Mouse (Mus musculus) liver, embryonic 11.5 days (tissue): ENCODE results near the gene Serpinb5. TPM values are rescaled to one million over a fixed set of nuclear protein-coding genes. Genes with fewer than 3 reads are reported as not detected.

Source experiments
- ATAC-seq: fragments of 200-750 bp; cut with Nextera tagmentation; replicated peaks from 2 replicates; pipeline ENCODE4 v1.8.0; 2017; ENCODE audit warnings: moderate number of reproducible peaks, mild to moderate bottlenecking, moderate TSS enrichment, moderate library complexity; ENCODE audit not compliant: low FRiP score
- DNase-seq: peaks from one replicate; pipeline ENCODE4 v3.0.0-alpha.2; 2017; ENCODE audit warnings: low spot score
- H3K27ac ChIP-seq: fragments of 300-500 bp; sonication (generic); 2 replicates; pipeline ENCODE4 v1.5.1; 2014; ENCODE audit warnings: mild to moderate bottlenecking, low read depth, low read length, control low read depth
- H3K27me3 ChIP-seq: fragments of 300-500 bp; sonication (generic); replicated peaks from 2 replicates; pipeline ENCODE4 v1.6.1; 2014; ENCODE audit warnings: low read length, mixed read lengths; ENCODE audit not compliant: control insufficient read depth, insufficient read depth
- H3K36me3 ChIP-seq: fragments of 300-500 bp; sonication (generic); 2 replicates; pipeline ENCODE4 v1.6.1; 2014; ENCODE audit warnings: mild to moderate bottlenecking, low read length, moderate library complexity, mixed read lengths; ENCODE audit not compliant: control insufficient read depth, insufficient read depth
- H3K4me1 ChIP-seq: fragments of 300-500 bp; sonication (generic); replicated peaks from 2 replicates; pipeline ENCODE4 v1.6.1; 2014; ENCODE audit warnings: low read length, mixed read lengths; ENCODE audit not compliant: control insufficient read depth, insufficient read depth
- H3K4me2 ChIP-seq: fragments of 300-500 bp; sonication (generic); 2 replicates; pipeline ENCODE4 v1.6.1; 2014; ENCODE audit warnings: mild to moderate bottlenecking, control low read depth, moderate library complexity
- H3K4me3 ChIP-seq: fragments of 300-500 bp; sonication (generic); 2 replicates; pipeline ENCODE4 v1.5.1; 2014; ENCODE audit warnings: low read depth, low read length, control low read depth
- H3K9ac ChIP-seq: fragments of 300-500 bp; sonication (generic); 2 replicates; pipeline ENCODE4 v1.6.1; 2014; ENCODE audit warnings: low read depth, low read length, control low read depth
- H3K9me3 ChIP-seq: fragments of 300-500 bp; sonication (generic); 2 replicates; pipeline ENCODE4 v1.6.1; 2016; ENCODE audit warnings: low read length, inconsistent platforms, mixed read lengths; ENCODE audit not compliant: control insufficient read depth
- WGBS: fragments of 180-500 bp; shearing (Covaris S2); extraction: QIAGEN DNeasy Blood & Tissue Kit; methylation state at CpG from one replicate; pipeline ENCODE4 v1.1.7; 2014; 5-methylcytosine and 5-hydroxymethylcytosine counted together
- polyA plus RNA-seq: library from polyadenylated mRNA; unstranded; fragments of >200 nt; fragmentation: Nextera tagmentation; extraction: Ambion mirVana; gene quantifications from 2 replicates; pipeline ENCODE4 v1.2.1, GENCODE M21; 2014

Serpinb5 gene
- not detected in 2 replicates for polyA plus RNA-seq

DNA sequence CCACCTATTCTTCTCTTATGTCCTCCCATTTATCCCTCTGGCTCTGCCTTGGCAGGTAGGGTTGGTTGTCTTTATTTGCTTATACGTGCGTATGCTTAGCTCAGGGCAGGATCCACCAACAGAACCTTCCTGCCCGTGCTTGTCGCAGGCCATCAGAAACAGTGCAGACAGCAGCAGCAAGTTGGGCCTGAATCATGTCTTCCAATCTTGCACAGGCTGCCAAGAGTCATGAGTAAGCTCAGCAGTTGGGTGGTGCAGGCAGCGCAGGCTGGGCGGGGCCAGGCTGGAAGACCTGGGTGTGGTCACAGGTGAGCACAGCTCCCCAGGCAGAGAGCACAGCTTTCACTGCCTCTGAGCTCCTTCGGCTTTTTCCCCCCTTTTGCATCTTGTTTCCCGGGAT is at the start of gene Serpinb5:
TSS of gene Serpinb5 (plus strand) at position 327 of the 400 bp plus-strand sequence.
- H3K27me3 ChIP-seq: no peaks in the 10 kb centered on the region
- H3K4me1 ChIP-seq: no peaks in the 10 kb centered on the region
- H3K4me2 ChIP-seq: no peak within 1 kb of the TSS
- H3K36me3 ChIP-seq: no peaks in the 10 kb centered on the region
- DNase-seq: no peak
- H3K9ac ChIP-seq: no peak within 1 kb of the TSS
- H3K4me3 ChIP-seq: no peak within 1 kb of the TSS
- no peaks in the 10 kb centered on the region for H3K9me3 ChIP-seq
- WGBS: 57% methylated on average over 8 of the region's 8 CpGs
- H3K27ac ChIP-seq: no peak within 1 kb of the TSS
- ATAC-seq: no peak

DNA sequence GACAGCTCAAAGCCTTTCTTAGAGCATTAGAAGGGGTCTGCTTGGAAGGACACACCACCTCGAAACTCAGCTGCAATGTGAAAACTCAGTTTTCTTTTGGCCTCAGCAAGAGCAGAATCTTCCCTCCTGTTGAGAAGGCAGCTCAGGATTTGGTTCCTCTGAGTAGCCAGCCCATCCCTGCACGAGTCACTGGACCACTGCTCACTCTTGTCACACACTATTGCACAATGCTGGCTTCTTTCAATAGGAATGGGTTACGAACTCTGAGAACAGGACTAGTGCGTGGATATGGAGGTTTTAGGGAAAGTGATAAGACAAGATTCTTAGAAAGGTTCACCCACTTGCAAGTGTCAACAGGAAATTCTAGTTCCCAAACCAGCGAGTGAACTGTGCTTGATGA is 46.1 kb upstream of the Serpinb5 start:
- no peaks in the 10 kb centered on the region for H3K9me3 ChIP-seq
- no peak overlapping the region for H3K4me2 ChIP-seq
- no peak for ATAC-seq
- no peak overlapping the region for H3K4me3 ChIP-seq
- no peak overlapping the region for H3K9ac ChIP-seq
- no peaks in the 10 kb centered on the region for H3K27me3 ChIP-seq
- WGBS: 50% methylated on average over 5 of the region's 5 CpGs
- H3K27ac ChIP-seq: no peak overlapping the region
- no peaks in the 10 kb centered on the region for H3K4me1 ChIP-seq
- no peak for DNase-seq
- H3K36me3 ChIP-seq: no peaks in the 10 kb centered on the region

GRCm38 (mm10) chr1:106815265-106815664 is 45.7 kb upstream of the Serpinb5 start:
- DNase-seq (no peak), ATAC-seq (no peak)
- no peaks in the 10 kb centered on the region for H3K27me3 ChIP-seq
- no peak overlapping the region for H3K27ac ChIP-seq
- H3K4me2 ChIP-seq: no peak overlapping the region
- no peak overlapping the region for H3K9ac ChIP-seq
- no peaks in the 10 kb centered on the region for H3K4me1 ChIP-seq
- H3K36me3 ChIP-seq: no peaks in the 10 kb centered on the region
- no peaks in the 10 kb centered on the region for H3K9me3 ChIP-seq
- no peak overlapping the region for H3K4me3 ChIP-seq
- 62% methylated on average over 6 of the region's 6 CpGs for WGBS

- 84% methylated on average over 11 of the region's 11 CpGs for WGBS
- Histone ChIP-seq H3K27ac (no peak overlapping the region), H3K4me3 (no peak overlapping the region), H3K9ac (no peak overlapping the region), H3K36me3 (no peaks in the 10 kb centered on the region), H3K27me3 (no peaks in the 10 kb centered on the region), H3K4me2 (no peak overlapping the region), H3K9me3 (no peaks in the 10 kb centered on the region), H3K4me1 (no peaks in the 10 kb centered on the region)
- DNase-seq (no peak), ATAC-seq (no peak)
Measured at GRCm38 (mm10) chr1:106816766-106817165, 44.2 kb upstream of the Serpinb5 start.

- Histone ChIP-seq H3K9me3 (no peaks in the 10 kb centered on the region), H3K4me3 (no peak overlapping the region), H3K9ac (no peak overlapping the region), H3K27ac (no peak overlapping the region), H3K4me2 (no peak overlapping the region), H3K4me1 (no peaks in the 10 kb centered on the region), H3K36me3 (no peaks in the 10 kb centered on the region), H3K27me3 (no peaks in the 10 kb centered on the region)
- ATAC-seq (no peak), DNase-seq (no peak)
- WGBS: 16% methylated on average over 4 of the region's 4 CpGs
Measured at GRCm38 (mm10) chr1:106818323-106818722, 42.6 kb upstream of the Serpinb5 start.

DNA sequence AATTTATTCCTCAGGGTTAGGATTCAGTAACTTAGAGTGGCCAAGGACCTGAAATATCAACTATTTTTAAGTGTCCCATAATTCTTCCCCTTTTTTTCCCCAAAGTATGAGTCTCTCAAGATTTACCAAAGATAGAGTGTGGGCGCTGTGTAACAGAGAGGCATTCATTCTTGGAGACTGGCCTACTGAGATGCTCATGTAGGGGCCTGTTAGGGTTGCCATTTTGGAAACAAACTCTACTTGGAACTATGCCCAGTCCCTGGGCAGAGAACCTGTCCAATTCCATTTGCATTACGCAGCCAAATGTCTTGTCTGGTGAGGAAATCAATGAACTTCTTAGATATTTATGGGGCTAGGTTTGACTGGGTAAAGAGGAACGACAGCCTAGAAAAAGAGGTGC is 38.7 kb upstream of the Serpinb5 start:
- no peak overlapping the region for H3K27ac ChIP-seq
- no peak overlapping the region for H3K9ac ChIP-seq
- H3K9me3 ChIP-seq: no peaks in the 10 kb centered on the region
- ATAC-seq (no peak), DNase-seq (no peak)
- no peaks in the 10 kb centered on the region for H3K36me3 ChIP-seq
- WGBS: 81% methylated on average over 3 of the region's 3 CpGs
- no peaks in the 10 kb centered on the region for H3K4me1 ChIP-seq
- no peak overlapping the region for H3K4me2 ChIP-seq
- H3K27me3 ChIP-seq: no peaks in the 10 kb centered on the region
- no peak overlapping the region for H3K4me3 ChIP-seq

- H3K36me3 ChIP-seq: no peaks in the 10 kb centered on the region
- DNase-seq: no peak
- 59% methylated on average over 4 of the region's 4 CpGs for WGBS
- no peaks in the 10 kb centered on the region for H3K4me1 ChIP-seq
- H3K9me3 ChIP-seq: no peaks in the 10 kb centered on the region
- no peaks in the 10 kb centered on the region for H3K27me3 ChIP-seq
- no peak overlapping the region for H3K9ac ChIP-seq
- H3K27ac ChIP-seq: no peak overlapping the region
- H3K4me3 ChIP-seq: no peak overlapping the region
- H3K4me2 ChIP-seq: no peak overlapping the region
- ATAC-seq: no peak
Measured at GRCm38 (mm10) chr1:106828784-106829183, 32.2 kb upstream of the Serpinb5 start.

DNA sequence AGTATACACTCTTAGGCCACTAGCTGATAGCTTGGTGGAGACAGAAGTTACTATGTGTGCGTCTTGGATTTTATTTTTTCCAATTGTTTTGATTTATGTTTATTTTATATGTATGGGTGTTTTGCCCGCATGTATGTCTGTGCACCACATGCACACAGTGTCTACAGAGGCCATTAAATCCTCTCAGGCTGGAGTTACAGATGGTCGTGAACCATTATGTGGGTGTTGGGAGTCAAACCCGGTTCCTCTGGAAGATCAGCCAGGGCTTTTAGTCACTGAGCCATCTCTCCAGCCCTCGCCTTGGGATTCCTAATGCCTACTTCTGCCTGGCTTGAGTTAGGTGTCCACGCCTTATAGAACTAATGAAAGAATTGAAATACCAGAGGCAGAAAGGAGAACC is 4.6 kb downstream of the Serpinb5 start:
- ATAC-seq (no peak), DNase-seq (no peak)
- Histone ChIP-seq H3K9ac (no peak overlapping the region), H3K4me1 (no peaks in the 10 kb centered on the region), H3K4me3 (no peak overlapping the region), H3K4me2 (no peak overlapping the region), H3K36me3 (no peaks in the 10 kb centered on the region), H3K27me3 (no peaks in the 10 kb centered on the region), H3K27ac (no peak overlapping the region), H3K9me3 (no peaks in the 10 kb centered on the region)
- 82% methylated on average over 6 of the region's 6 CpGs for WGBS

DNA sequence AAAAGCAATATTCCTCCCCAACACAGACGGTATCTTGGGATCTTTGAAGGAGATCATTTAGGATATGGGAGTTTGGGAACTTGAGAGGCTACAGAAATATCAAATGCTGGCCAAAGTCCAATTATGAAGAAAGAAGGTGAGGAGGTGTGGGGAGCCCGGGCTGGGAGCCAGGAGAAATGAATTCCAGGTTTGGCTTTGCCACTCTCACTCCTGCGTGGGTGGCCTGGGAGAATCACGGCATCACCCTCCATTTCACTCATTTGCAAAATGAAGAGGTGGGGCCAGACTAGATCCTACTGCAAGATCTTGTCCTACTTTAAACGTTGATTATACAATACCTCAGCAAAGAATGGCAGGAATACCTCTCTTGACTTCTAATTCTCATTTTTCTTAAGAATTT is 5.1 kb downstream of the Serpinb5 start:
- Histone ChIP-seq H3K4me1 (no peaks in the 10 kb centered on the region), H3K27me3 (no peaks in the 10 kb centered on the region), H3K27ac (no peak overlapping the region), H3K9me3 (no peaks in the 10 kb centered on the region), H3K4me3 (no peak overlapping the region), H3K36me3 (no peaks in the 10 kb centered on the region), H3K4me2 (no peak overlapping the region), H3K9ac (no peak overlapping the region)
- DNase-seq (no peak), ATAC-seq (no peak)
- 80% methylated on average over 5 of the region's 5 CpGs for WGBS
